ENCODE assay signal across 26 mouse cellular contexts in the genomic region with DNA sequence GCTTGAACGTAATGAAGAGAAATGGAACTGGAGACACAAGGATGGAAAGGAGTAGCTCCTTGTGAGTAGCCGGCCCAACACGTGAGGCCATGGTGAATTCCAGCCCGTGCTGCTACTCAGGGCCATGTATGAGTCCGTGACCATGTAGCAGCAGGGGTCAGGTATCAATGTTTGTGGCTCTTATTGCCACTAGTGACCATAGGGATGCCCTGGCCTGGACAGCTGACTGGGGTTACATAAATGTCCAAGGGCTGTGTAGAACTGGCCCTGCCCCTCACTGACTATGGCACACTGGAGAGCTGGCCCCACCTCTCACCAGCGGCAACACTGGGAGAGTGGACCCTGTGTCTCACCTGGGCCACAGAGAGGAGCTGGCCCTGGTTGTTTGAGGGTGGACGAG.
DNase-seq lines count a peak whose midpoint lies in the region; ATAC-seq and TF ChIP-seq lines count a peak whose summit lies in the region.
"Had no signal": no experiment of that assay in that cellular context is flagged by ENCODE, and none has a peak within 500 bp of the region (broad histone marks: within the 10 kb centered on the region; RNA-seq: fewer than 3 reads in every experiment).

No protein-coding gene starts in this region.

- no peak overlapping the region for H3K4me2 ChIP-seq in embryonic facial prominence, embryonic 13.5 days
- no peak overlapping the region for H3K4me2 ChIP-seq in midbrain, embryonic 13.5 days (replicated peaks)
- H3K4me2 ChIP-seq in stomach, embryonic 16.5 days (ENCODE audit: low read depth, low read length), result no peak overlapping the region
- no peak overlapping the region for H3K4me2 ChIP-seq in stomach, postnatal 0 days (replicated peaks; ENCODE audit: low read depth)
- H3K4me2 ChIP-seq in embryonic facial prominence, embryonic 15.5 days (replicated peaks), result no peak overlapping the region
- H3K4me2 ChIP-seq: forebrain, embryonic 12.5 days had no signal

- H3K9ac ChIP-seq in embryonic facial prominence, embryonic 13.5 days, result no peak overlapping the region
- no peak overlapping the region for H3K9ac ChIP-seq in midbrain, embryonic 13.5 days (replicated peaks)
- no peak overlapping the region for H3K9ac ChIP-seq in stomach, embryonic 16.5 days (ENCODE audit: low read length)
- H3K9ac ChIP-seq in stomach, postnatal 0 days (ENCODE audit: low read length), result no peak overlapping the region
- no peak overlapping the region for H3K9ac ChIP-seq in embryonic facial prominence, embryonic 15.5 days
- H3K9ac ChIP-seq: forebrain, embryonic 12.5 days had no signal

- TF ChIP-seq EP300 in stomach, postnatal 0 days (optimal IDR thresholded peaks at IDR 0.05), result no peak

- 0 out of 2 replicates have a peak, but pooled peaks have one; percentile 52 for ATAC-seq in embryonic facial prominence, embryonic 13.5 days (ENCODE audit: insufficient number of reproducible peaks, insufficient read depth, low FRiP score, low TSS enrichment, low read depth)
- ATAC-seq in midbrain, embryonic 13.5 days, result 0 out of 2 replicates have a peak, but pooled peaks have one; percentile 30
- peak; percentile 66; the same call in 1 of the 2 replicates for ATAC-seq in stomach, embryonic 16.5 days (ENCODE audit: insufficient read depth, low FRiP score)
- no peak; the same call in 1 of the 2 replicates for ATAC-seq in stomach, postnatal 0 days (ENCODE audit: low FRiP score, low TSS enrichment)
- ATAC-seq in embryonic facial prominence, embryonic 15.5 days (ENCODE audit: insufficient number of reproducible peaks, low FRiP score, low TSS enrichment, low read depth), result peak; percentile 34; the same call in 1 of the 2 replicates
- ATAC-seq: activated CD4-positive, CD25-positive, alpha-beta regulatory T cell, adult 4 months; CD4-positive, CD25-positive, alpha-beta regulatory T cell, adult 4 months; forebrain, embryonic 14.5 days; forebrain, embryonic 16.5 days; Patski had no signal

- peaks cover 19% of the 10 kb centered on the region for H3K27me3 ChIP-seq in embryonic facial prominence, embryonic 13.5 days
- H3K27me3 ChIP-seq in embryonic facial prominence, embryonic 10.5 days (replicated peaks; ENCODE audit: low read depth, poor library complexity, severe bottlenecking), result peaks cover 12% of the 10 kb centered on the region
- H3K27me3 ChIP-seq in midbrain, embryonic 13.5 days, result 0 out of 2 replicates have a peak, but pooled peaks cover 5% of the 10 kb centered on the region
- no peaks in the 10 kb centered on the region for H3K27me3 ChIP-seq in midbrain, embryonic 10.5 days (ENCODE audit: low read depth, poor library complexity, severe bottlenecking)
- H3K27me3 ChIP-seq in stomach, embryonic 16.5 days (ENCODE audit: control insufficient read depth, insufficient read depth, low read length), result 0 out of 2 replicates have a peak, but pooled peaks cover 7% of the 10 kb centered on the region
- no peaks in the 10 kb centered on the region for H3K27me3 ChIP-seq in stomach, postnatal 0 days (ENCODE audit: control insufficient read depth, insufficient read depth, low read length)
- peaks cover 11% of the 10 kb centered on the region; the same call in 1 of the 2 replicates for H3K27me3 ChIP-seq in embryonic facial prominence, embryonic 15.5 days
- H3K27me3 ChIP-seq: CH12.LX had no signal

- no peaks in the 10 kb centered on the region for H3K36me3 ChIP-seq in embryonic facial prominence, embryonic 13.5 days
- H3K36me3 ChIP-seq in embryonic facial prominence, embryonic 10.5 days (replicated peaks), result no peaks in the 10 kb centered on the region
- H3K36me3 ChIP-seq in midbrain, embryonic 13.5 days, result no peaks in the 10 kb centered on the region
- H3K36me3 ChIP-seq in midbrain, embryonic 10.5 days, result no peaks in the 10 kb centered on the region
- H3K36me3 ChIP-seq in stomach, embryonic 16.5 days (ENCODE audit: control insufficient read depth, insufficient read depth, low read length), result no peaks in the 10 kb centered on the region
- H3K36me3 ChIP-seq in stomach, postnatal 0 days (ENCODE audit: control insufficient read depth, insufficient read depth, low read length), result no peaks in the 10 kb centered on the region
- H3K36me3 ChIP-seq in embryonic facial prominence, embryonic 15.5 days, result no peaks in the 10 kb centered on the region
- H3K36me3 ChIP-seq: forebrain, embryonic 10.5 days; forebrain, embryonic 12.5 days; G1E had no signal

- TF ChIP-seq CTCF in stomach, postnatal 0 days (IDR thresholded peaks at IDR 0.05; ENCODE audit: low read depth), result no peak

- no peak overlapping the region for H3K27ac ChIP-seq in embryonic facial prominence, embryonic 13.5 days
- no peak overlapping the region for H3K27ac ChIP-seq in embryonic facial prominence, embryonic 10.5 days (replicated peaks)
- no peak overlapping the region for H3K27ac ChIP-seq in midbrain, embryonic 13.5 days
- H3K27ac ChIP-seq in midbrain, embryonic 10.5 days (replicated peaks), result no peak overlapping the region
- no peak overlapping the region for H3K27ac ChIP-seq in stomach, embryonic 16.5 days (ENCODE audit: low read length)
- no peak overlapping the region for H3K27ac ChIP-seq in stomach, postnatal 0 days (replicated peaks)
- no peak overlapping the region for H3K27ac ChIP-seq in embryonic facial prominence, embryonic 15.5 days (replicated peaks)
- H3K27ac ChIP-seq: forebrain, embryonic 10.5 days; forebrain, embryonic 12.5 days had no signal

- H3K4me3 ChIP-seq in embryonic facial prominence, embryonic 13.5 days, result no peak overlapping the region
- H3K4me3 ChIP-seq in embryonic facial prominence, embryonic 10.5 days, result no peak overlapping the region
- H3K4me3 ChIP-seq in midbrain, embryonic 13.5 days (replicated peaks), result no peak overlapping the region
- H3K4me3 ChIP-seq in midbrain, embryonic 10.5 days, result no peak overlapping the region
- no peak overlapping the region for H3K4me3 ChIP-seq in stomach, embryonic 16.5 days (replicated peaks; ENCODE audit: low read length)
- no peak overlapping the region for H3K4me3 ChIP-seq in stomach, postnatal 0 days (ENCODE audit: low read depth, low read length)
- H3K4me3 ChIP-seq in embryonic facial prominence, embryonic 15.5 days (replicated peaks), result no peak overlapping the region
- H3K4me3 ChIP-seq: erythroblast, embryonic 14.5 days; forebrain, embryonic 10.5 days; forebrain, embryonic 12.5 days had no signal

- DNase-seq in embryonic facial prominence, embryonic 10.5 days (ENCODE audit: low spot score), result no peak
- no peak for DNase-seq in midbrain, embryonic 10.5 days (ENCODE audit: low spot score)
- no peak for DNase-seq in stomach, postnatal 0 days (ENCODE audit: low spot score)
- DNase-seq: adrenal gland, adult 8-10 months; adrenal gland, postnatal 14 days; adrenal gland, postnatal 36 days; B cell, adult 2 months; cerebellum, adult 11-12 months; cerebellum, adult 2 months; cerebellum, adult 9-10 months; cerebellum, postnatal 10 days; cerebellum, postnatal 25 days had no signal

- WGBS in embryonic facial prominence, embryonic 13.5 days, result 87% methylated on average over 7 of the region's 7 CpGs
- WGBS in embryonic facial prominence, embryonic 10.5 days, result 89% methylated on average over 7 of the region's 7 CpGs
- WGBS in midbrain, embryonic 13.5 days, result 90% methylated on average over 7 of the region's 7 CpGs
- 90% methylated on average over 7 of the region's 7 CpGs for WGBS in midbrain, embryonic 10.5 days
- 85% methylated on average over 7 of the region's 7 CpGs for WGBS in stomach, embryonic 16.5 days
- WGBS in stomach, postnatal 0 days, result 88% methylated on average over 7 of the region's 7 CpGs
- 92% methylated on average over 7 of the region's 7 CpGs for WGBS in embryonic facial prominence, embryonic 15.5 days

- peaks cover 9% of the 10 kb centered on the region for H3K4me1 ChIP-seq in embryonic facial prominence, embryonic 13.5 days
- peaks cover 11% of the 10 kb centered on the region for H3K4me1 ChIP-seq in embryonic facial prominence, embryonic 10.5 days
- no peaks in the 10 kb centered on the region for H3K4me1 ChIP-seq in midbrain, embryonic 13.5 days (replicated peaks)
- no peaks in the 10 kb centered on the region for H3K4me1 ChIP-seq in midbrain, embryonic 10.5 days
- no peaks in the 10 kb centered on the region for H3K4me1 ChIP-seq in stomach, embryonic 16.5 days (ENCODE audit: control insufficient read depth, insufficient read depth, low read length)
- H3K4me1 ChIP-seq in stomach, postnatal 0 days (replicated peaks; ENCODE audit: control insufficient read depth, insufficient read depth), result no peaks in the 10 kb centered on the region
- H3K4me1 ChIP-seq in embryonic facial prominence, embryonic 15.5 days, result 0 out of 2 replicates have a peak, but pooled peaks cover 4% of the 10 kb centered on the region
- H3K4me1 ChIP-seq: forebrain, embryonic 12.5 days had no signal

- no peaks in the 10 kb centered on the region for H3K9me3 ChIP-seq in embryonic facial prominence, embryonic 13.5 days
- H3K9me3 ChIP-seq in embryonic facial prominence, embryonic 10.5 days, result no peaks in the 10 kb centered on the region
- no peaks in the 10 kb centered on the region for H3K9me3 ChIP-seq in midbrain, embryonic 13.5 days
- H3K9me3 ChIP-seq in midbrain, embryonic 10.5 days (replicated peaks), result no peaks in the 10 kb centered on the region
- no peaks in the 10 kb centered on the region for H3K9me3 ChIP-seq in stomach, embryonic 16.5 days (replicated peaks; ENCODE audit: control insufficient read depth, low read length)
- no peaks in the 10 kb centered on the region for H3K9me3 ChIP-seq in stomach, postnatal 0 days (ENCODE audit: control insufficient read depth, low read length)
- H3K9me3 ChIP-seq in embryonic facial prominence, embryonic 15.5 days (replicated peaks), result no peaks in the 10 kb centered on the region
- H3K9me3 ChIP-seq: forebrain, embryonic 10.5 days; forebrain, embryonic 12.5 days; G1E had no signal
